Mouse (Mus musculus) ES-Bruce4 (cell line): Measurements from ENCODE around the gene Slc24a3. TPM values are rescaled to one million over a fixed set of nuclear protein-coding genes. Genes with fewer than 3 reads are reported as not detected.

Experiments
- H3K27ac ChIP-seq: 2 replicates; pipeline ENCODE4 v1.5.1; 2012; ENCODE audit warnings: low read length, inconsistent platforms; ENCODE audit not compliant: insufficient read depth
- H3K27me3 ChIP-seq: 2 replicates; pipeline ENCODE4 v1.6.1; 2012; ENCODE audit warnings: mild to moderate bottlenecking, low read length, inconsistent platforms; ENCODE audit not compliant: control insufficient read depth, poor library complexity, insufficient read depth, severe bottlenecking
- H3K36me3 ChIP-seq: 2 replicates; pipeline ENCODE4 v1.6.1; 2012; ENCODE audit warnings: inconsistent platforms, mild to moderate bottlenecking, low read length, moderate library complexity; ENCODE audit not compliant: control insufficient read depth, poor library complexity, insufficient read depth, severe bottlenecking
- H3K4me1 ChIP-seq: one replicate; pipeline ENCODE4 v1.8.1; 2011; ENCODE audit warnings: low read length; ENCODE audit not compliant: control insufficient read depth, insufficient read depth
- H3K4me3 ChIP-seq: 2 replicates; pipeline ENCODE4 v1.5.1; 2011; ENCODE audit warnings: low read depth, mild to moderate bottlenecking, low read length
- H3K9ac ChIP-seq: 2 replicates; pipeline ENCODE4 v1.6.1; 2012; ENCODE audit warnings: low read depth, mild to moderate bottlenecking, inconsistent platforms; ENCODE audit not compliant: poor library complexity, severe bottlenecking
- H3K9me3 ChIP-seq: replicated peaks from 2 replicates; pipeline ENCODE4 v1.6.1; 2012; ENCODE audit warnings: mild to moderate bottlenecking, low read length, inconsistent platforms; ENCODE audit not compliant: control insufficient read depth, poor library complexity, insufficient read depth, severe bottlenecking
- CTCF ChIP-seq: IDR thresholded peaks from one replicate; pipeline ENCODE4 v1.8.1; 2011; ENCODE audit warnings: low read depth, low read length
- EP300 ChIP-seq: IDR thresholded peaks from 2 replicates; pipeline ENCODE4 v1.6.1; 2011; ENCODE audit warnings: low read depth, low read length; ENCODE audit not compliant: insufficient read depth
- POLR2A ChIP-seq: IDR thresholded peaks from one replicate; pipeline ENCODE4 v1.8.1; 2011; ENCODE audit warnings: low read length; ENCODE audit not compliant: insufficient read depth
- polyA plus RNA-seq: library from polyadenylated mRNA; stranded (reverse); fragments of >200 nt; gene quantifications from 2 replicates; pipeline ENCODE4 v1.2.4, GENCODE M21; 2011; ENCODE audit warnings: low read depth; ENCODE audit not compliant: missing spikeins, insufficient read depth, insufficient read length

The Slc24a3 gene
- polyA plus RNA-seq, 1 experiment, result 0.16 TPM

GRCm38 (mm10) chr2:145460854-145461423 is 293.4 kb downstream of the Slc24a3 start:
- TF ChIP-seq EP300 (no peak), POLR2A (no peak), CTCF (no peak)
- no peaks in the 10 kb centered on the region for H3K9me3 ChIP-seq
- H3K27ac ChIP-seq, result no peak overlapping the region

GRCm38 (mm10) chr2:145462253-145462652 is 294.7 kb downstream of the Slc24a3 start:
- Histone ChIP-seq H3K9ac (no peak overlapping the region), H3K9me3 (no peaks in the 10 kb centered on the region), H3K36me3 (no peaks in the 10 kb centered on the region), H3K4me3 (no peak overlapping the region), H3K4me1 (no peaks in the 10 kb centered on the region), H3K27me3 (no peaks in the 10 kb centered on the region; the same call in 1 of the 2 replicates), H3K27ac (no peak overlapping the region)
- TF ChIP-seq POLR2A (no peak), EP300 (no peak), CTCF (no peak)

More at GRCm38 (mm10) chr2:145460854-145461423, 293.4 kb downstream of the Slc24a3 start:
- H3K4me3 ChIP-seq, result no peak overlapping the region
- H3K9ac ChIP-seq, result no peak overlapping the region
- H3K27me3 ChIP-seq, result no peaks in the 10 kb centered on the region; the same call in 1 of the 2 replicates
- H3K36me3 ChIP-seq, result no peaks in the 10 kb centered on the region
- H3K4me1 ChIP-seq, result no peaks in the 10 kb centered on the region

- Histone ChIP-seq H3K4me3 (no peak overlapping the region), H3K9me3 (no peaks in the 10 kb centered on the region), H3K27ac (no peak overlapping the region), H3K9ac (no peak overlapping the region), H3K27me3 (no peaks in the 10 kb centered on the region; the same call in 1 of the 2 replicates), H3K4me1 (no peaks in the 10 kb centered on the region), H3K36me3 (no peaks in the 10 kb centered on the region)
- TF ChIP-seq CTCF, result no peak
- no peak for TF ChIP-seq POLR2A
- no peak for TF ChIP-seq EP300
Observed at GRCm38 (mm10) chr2:145468701-145469325, 301.3 kb downstream of the Slc24a3 start.

- no peak overlapping the region for H3K27ac ChIP-seq
- no peaks in the 10 kb centered on the region for H3K36me3 ChIP-seq
- no peaks in the 10 kb centered on the region for H3K9me3 ChIP-seq
- TF ChIP-seq POLR2A (no peak), CTCF (no peak), EP300 (no peak)
- H3K9ac ChIP-seq, result no peak overlapping the region
- H3K4me3 ChIP-seq, result no peak overlapping the region
- no peaks in the 10 kb centered on the region for H3K27me3 ChIP-seq
- H3K4me1 ChIP-seq, result no peaks in the 10 kb centered on the region
Observed at GRCm38 (mm10) chr2:145477484-145477883, 309.9 kb downstream of the Slc24a3 start.

- H3K27me3 ChIP-seq, result no peaks in the 10 kb centered on the region
- no peaks in the 10 kb centered on the region for H3K9me3 ChIP-seq
- no peak overlapping the region for H3K4me3 ChIP-seq
- TF ChIP-seq POLR2A (no peak), CTCF (no peak), EP300 (no peak)
- H3K27ac ChIP-seq, result no peak overlapping the region
- no peaks in the 10 kb centered on the region for H3K4me1 ChIP-seq
- H3K9ac ChIP-seq, result no peak overlapping the region
- H3K36me3 ChIP-seq, result no peaks in the 10 kb centered on the region
Observed at GRCm38 (mm10) chr2:145479676-145480075, 312.1 kb downstream of the Slc24a3 start.

GRCm38 (mm10) chr2:145500231-145500630 is 332.7 kb downstream of the Slc24a3 start:
- H3K9me3 ChIP-seq, result no peaks in the 10 kb centered on the region
- H3K36me3 ChIP-seq, result no peaks in the 10 kb centered on the region
- TF ChIP-seq EP300 (no peak), POLR2A (no peak), CTCF (no peak)
- no peak overlapping the region for H3K27ac ChIP-seq
- H3K4me3 ChIP-seq, result no peak overlapping the region
- no peaks in the 10 kb centered on the region for H3K4me1 ChIP-seq
- no peak overlapping the region for H3K9ac ChIP-seq
- no peaks in the 10 kb centered on the region for H3K27me3 ChIP-seq
